Mouse (Mus musculus) liver, embryonic 15.5 days (tissue): ENCODE data around the gene Dnah11. TPM values are rescaled to one million over a fixed set of nuclear protein-coding genes. Genes with fewer than 3 reads are reported as not detected.

Experiments
- ATAC-seq: fragments of 200-750 bp; cut with Nextera tagmentation; 2 replicates; pipeline ENCODE4 v1.8.0; 2017; ENCODE audit warnings: moderate number of reproducible peaks, mild to moderate bottlenecking, moderate library complexity; ENCODE audit not compliant: insufficient read depth
- H3K27ac ChIP-seq: fragments of 300-500 bp; sonication (generic); replicated peaks from 2 replicates; pipeline ENCODE4 v1.5.1; 2015; ENCODE audit warnings: mild to moderate bottlenecking, inconsistent platforms
- H3K27me3 ChIP-seq: fragments of 300-500 bp; sonication (generic); 2 replicates; pipeline ENCODE4 v1.6.1; 2015; ENCODE audit warnings: mild to moderate bottlenecking, inconsistent platforms
- H3K36me3 ChIP-seq: fragments of 300-500 bp; sonication (generic); replicated peaks from 2 replicates; pipeline ENCODE4 v1.6.1; 2015; ENCODE audit warnings: moderate library complexity, mild to moderate bottlenecking, inconsistent platforms
- H3K4me1 ChIP-seq: fragments of 300-500 bp; sonication (generic); replicated peaks from 2 replicates; pipeline ENCODE4 v1.6.1; 2015; ENCODE audit warnings: inconsistent platforms
- H3K4me2 ChIP-seq: fragments of 300-500 bp; sonication (generic); 2 replicates; pipeline ENCODE4 v1.6.1; 2015; ENCODE audit warnings: moderate library complexity, mild to moderate bottlenecking, inconsistent platforms
- H3K4me3 ChIP-seq: fragments of 300-500 bp; sonication (generic); replicated peaks from 2 replicates; pipeline ENCODE4 v1.5.1; 2015; ENCODE audit warnings: mild to moderate bottlenecking, inconsistent platforms
- H3K9ac ChIP-seq: fragments of 300-500 bp; sonication (generic); 2 replicates; pipeline ENCODE4 v1.6.1; 2015; ENCODE audit warnings: moderate library complexity, mild to moderate bottlenecking, inconsistent platforms
- H3K9me3 ChIP-seq: fragments of 300-500 bp; sonication (generic); replicated peaks from 2 replicates; pipeline ENCODE4 v1.6.1; 2016; ENCODE audit warnings: inconsistent platforms
- WGBS: fragments of 180-500 bp; shearing (Covaris S2); methylation state at CpG from one replicate; pipeline ENCODE4 v1.1.7; 2015; ENCODE audit warnings: mixed read lengths; ENCODE audit not compliant: insufficient replicate concordance; 5-methylcytosine and 5-hydroxymethylcytosine counted together
- polyA plus RNA-seq: library from polyadenylated mRNA; unstranded; fragments of >200 nt; fragmentation: Nextera tagmentation; extraction: Ambion mirVana; gene quantifications from 2 replicates; pipeline ENCODE4 v1.2.1, GENCODE M21; 2015

The Dnah11 gene
- polyA plus RNA-seq, 1 experiment from 2014 or later = 0.03 TPM

DNA sequence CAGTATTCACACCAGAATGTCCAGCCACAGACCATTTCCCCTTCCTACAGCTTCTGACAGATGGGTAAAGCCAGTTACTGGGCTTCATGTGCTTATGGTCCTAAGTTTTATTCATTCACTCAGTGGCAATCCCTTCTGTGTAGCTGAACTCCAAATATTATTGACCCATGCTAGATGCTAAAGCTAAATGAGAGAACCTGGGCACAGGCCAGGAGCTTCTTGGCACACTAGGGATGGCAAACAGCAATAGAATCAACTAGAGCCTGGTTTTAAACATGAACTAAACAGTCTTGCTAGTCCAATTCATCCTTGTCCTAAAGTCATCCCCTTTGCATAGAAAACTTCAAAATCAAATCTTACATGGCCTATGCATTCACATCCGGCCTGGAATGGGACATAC is 113.6 kb downstream of the Dnah11 start:
- Histone ChIP-seq H3K4me1 (no peaks in the 10 kb centered on the region), H3K4me3 (no peak overlapping the region), H3K4me2 (no peak overlapping the region), H3K27me3 (no peaks in the 10 kb centered on the region), H3K9me3 (no peaks in the 10 kb centered on the region), H3K9ac (no peak overlapping the region), H3K36me3 (no peaks in the 10 kb centered on the region), H3K27ac (no peak overlapping the region)
- no peak for ATAC-seq
- WGBS = 40% methylated on average over 1 of the region's 1 CpGs

DNA sequence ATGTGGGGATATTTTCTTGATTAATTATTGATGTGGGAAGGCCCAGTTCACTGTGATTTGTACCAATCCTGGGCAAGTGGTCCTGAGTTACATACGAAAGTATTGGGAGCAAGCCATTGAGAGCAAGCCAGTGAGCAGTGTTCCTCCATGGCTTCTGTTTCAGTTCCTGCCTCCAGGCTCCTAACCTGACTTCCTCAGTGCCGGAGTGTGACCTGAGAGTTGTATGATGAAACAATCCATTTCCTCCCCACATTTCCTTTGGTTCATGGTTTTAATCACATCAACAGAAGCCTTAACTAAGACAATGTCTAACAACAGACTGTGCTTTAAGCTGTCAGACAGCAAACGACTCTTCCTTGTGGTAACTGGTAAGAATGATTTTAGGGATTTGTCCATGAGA is 114.0 kb downstream of the Dnah11 start:
- 58% methylated on average over 3 of the region's 3 CpGs for WGBS
- no peak overlapping the region for H3K4me3 ChIP-seq
- H3K27me3 ChIP-seq = no peaks in the 10 kb centered on the region
- H3K9ac ChIP-seq = no peak overlapping the region
- no peaks in the 10 kb centered on the region for H3K4me1 ChIP-seq
- no peak for ATAC-seq
- no peaks in the 10 kb centered on the region for H3K9me3 ChIP-seq
- no peaks in the 10 kb centered on the region for H3K36me3 ChIP-seq
- H3K4me2 ChIP-seq = no peak overlapping the region
- no peak overlapping the region for H3K27ac ChIP-seq

DNA sequence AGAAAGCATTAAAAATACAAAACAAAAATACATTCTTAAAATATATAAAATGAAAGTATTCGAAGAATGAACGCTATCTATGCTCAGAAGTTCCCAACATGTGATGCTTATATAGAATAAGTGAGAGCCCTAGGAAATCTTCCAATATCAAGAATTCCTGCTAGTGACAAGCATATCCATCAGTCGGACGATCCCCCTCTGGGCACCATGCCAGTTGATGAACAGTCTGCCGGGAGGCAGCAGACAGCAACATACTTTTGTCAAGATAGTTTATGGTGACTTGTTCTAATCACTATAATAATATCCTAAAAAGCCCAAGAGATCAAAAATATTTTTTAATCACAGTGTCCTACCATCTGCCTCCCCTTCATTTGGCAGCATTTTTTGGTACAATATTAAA is 114.7 kb downstream of the Dnah11 start:
- no peaks in the 10 kb centered on the region for H3K27me3 ChIP-seq
- no peaks in the 10 kb centered on the region for H3K36me3 ChIP-seq
- WGBS = 68% methylated on average over 5 of the region's 5 CpGs
- no peak overlapping the region for H3K9ac ChIP-seq
- H3K9me3 ChIP-seq = no peaks in the 10 kb centered on the region
- no peak for ATAC-seq
- no peak overlapping the region for H3K27ac ChIP-seq
- no peak overlapping the region for H3K4me3 ChIP-seq
- no peaks in the 10 kb centered on the region for H3K4me1 ChIP-seq
- H3K4me2 ChIP-seq = no peak overlapping the region

DNA sequence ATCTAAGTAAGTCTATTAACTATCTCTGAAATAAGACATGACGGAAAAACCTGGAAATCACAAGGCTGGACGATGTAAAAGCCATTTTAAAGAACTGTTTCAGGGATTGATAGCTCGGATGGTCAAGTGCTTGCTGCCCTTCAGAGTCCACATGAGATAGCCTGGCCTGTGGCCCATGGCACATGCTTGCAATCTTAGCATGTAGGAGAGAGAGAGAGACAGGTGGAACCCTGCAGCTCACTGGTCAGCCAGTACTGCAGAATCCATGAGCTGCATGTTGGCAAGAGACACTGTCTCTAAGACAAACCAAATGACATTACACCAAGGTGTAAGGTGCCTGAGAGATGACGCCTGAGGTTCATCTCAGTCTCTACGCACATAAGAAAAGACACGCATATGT is 118.4 kb downstream of the Dnah11 start:
- Histone ChIP-seq H3K9me3 (no peaks in the 10 kb centered on the region), H3K27me3 (no peaks in the 10 kb centered on the region), H3K36me3 (no peaks in the 10 kb centered on the region), H3K9ac (no peak overlapping the region), H3K4me3 (no peak overlapping the region), H3K4me1 (no peaks in the 10 kb centered on the region), H3K4me2 (no peak overlapping the region), H3K27ac (no peak overlapping the region)
- no peak for ATAC-seq
- WGBS = 63% methylated on average over 6 of the region's 6 CpGs

DNA sequence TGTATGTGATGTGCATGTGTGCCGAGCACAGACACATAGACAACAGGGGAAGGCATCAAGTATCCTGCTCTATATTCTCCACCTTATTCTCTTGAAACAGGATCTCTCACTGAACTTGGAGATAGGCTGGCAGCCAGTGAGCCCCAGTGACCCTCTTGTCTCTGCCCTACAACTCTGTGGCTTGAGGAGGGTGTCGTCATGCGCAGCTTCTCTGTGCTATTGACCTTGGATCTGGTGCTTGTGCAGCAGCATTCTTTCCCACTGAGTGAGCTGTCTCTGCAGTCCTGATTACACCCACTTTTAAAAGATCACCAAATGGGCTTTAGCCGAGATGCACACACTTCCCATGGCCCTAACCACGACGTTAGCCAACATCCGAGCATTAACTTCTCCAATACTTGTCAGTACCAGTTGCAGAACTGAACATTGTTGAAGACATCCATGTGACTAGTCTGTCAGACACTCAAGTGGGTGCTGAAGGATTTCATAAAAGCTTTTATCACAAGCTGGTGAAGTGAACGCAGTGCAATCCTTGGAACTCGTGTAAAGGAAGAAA is 120.3 kb downstream of the Dnah11 start:
- H3K9ac ChIP-seq = no peak overlapping the region
- no peaks in the 10 kb centered on the region for H3K36me3 ChIP-seq
- no peak for ATAC-seq
- no peaks in the 10 kb centered on the region for H3K9me3 ChIP-seq
- WGBS = 44% methylated on average over 9 of the region's 9 CpGs
- H3K4me3 ChIP-seq = no peak overlapping the region
- H3K27me3 ChIP-seq = no peaks in the 10 kb centered on the region
- no peak overlapping the region for H3K4me2 ChIP-seq
- H3K27ac ChIP-seq = no peak overlapping the region
- no peaks in the 10 kb centered on the region for H3K4me1 ChIP-seq

DNA sequence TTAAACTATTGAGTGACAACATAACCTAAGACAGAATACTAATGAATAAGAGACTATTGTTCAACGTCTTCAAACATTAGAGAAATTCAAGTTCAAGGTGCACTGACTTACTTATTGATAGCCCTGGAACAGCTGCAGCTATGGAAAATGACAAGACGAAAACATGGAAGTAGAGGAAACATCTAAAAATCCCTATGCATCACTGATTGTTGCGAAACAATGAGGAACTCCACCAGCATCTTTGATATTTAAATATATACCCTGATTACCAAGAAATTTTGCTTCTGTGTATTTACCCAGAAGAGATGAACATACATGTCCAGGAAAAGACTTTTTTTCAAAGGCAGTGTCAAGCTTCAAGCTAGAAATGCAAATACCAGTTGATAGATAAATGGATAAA is 122.0 kb downstream of the Dnah11 start:
- H3K4me3 ChIP-seq = no peak overlapping the region
- no peak overlapping the region for H3K27ac ChIP-seq
- H3K4me2 ChIP-seq = no peak overlapping the region
- H3K9me3 ChIP-seq = no peaks in the 10 kb centered on the region
- H3K4me1 ChIP-seq = no peaks in the 10 kb centered on the region
- H3K9ac ChIP-seq = no peak overlapping the region
- 53% methylated on average over 3 of the region's 3 CpGs for WGBS
- no peak for ATAC-seq
- no peaks in the 10 kb centered on the region for H3K36me3 ChIP-seq
- no peaks in the 10 kb centered on the region for H3K27me3 ChIP-seq

DNA sequence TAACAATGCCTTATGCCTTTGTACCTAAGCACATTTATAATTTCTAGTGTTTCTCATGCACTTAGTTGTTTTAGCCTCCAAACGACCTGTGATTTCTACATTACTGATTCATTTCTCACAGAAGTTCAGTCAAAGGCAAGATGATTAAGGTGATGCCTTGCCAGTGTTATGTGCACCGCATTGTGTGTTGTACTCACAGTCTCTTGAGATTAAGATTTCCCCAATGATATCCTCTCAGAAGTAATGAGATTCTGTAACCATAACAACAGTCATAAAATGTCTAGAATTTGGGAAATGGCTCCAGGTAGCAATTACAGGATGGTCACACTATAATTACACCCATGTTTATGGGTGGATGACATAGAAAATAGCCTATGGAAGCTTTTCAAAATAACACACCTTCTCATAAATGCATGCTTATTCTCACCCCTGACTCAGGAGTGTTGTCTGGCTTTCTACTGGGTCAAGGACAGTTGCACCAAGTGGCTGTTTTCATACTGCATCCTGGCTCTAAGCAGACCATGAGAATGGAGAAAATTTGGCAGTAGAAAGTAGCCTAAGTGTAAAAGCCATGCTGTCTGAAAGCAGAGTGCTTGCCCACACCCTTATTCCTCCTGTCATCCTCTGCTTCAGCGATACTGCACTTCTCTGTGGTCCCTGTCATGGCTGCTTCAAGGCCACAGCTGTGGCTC is 126.5 kb downstream of the Dnah11 start:
- Histone ChIP-seq H3K9ac (no peak overlapping the region), H3K4me3 (no peak overlapping the region), H3K36me3 (no peaks in the 10 kb centered on the region), H3K9me3 (no peaks in the 10 kb centered on the region), H3K4me2 (no peak overlapping the region), H3K27me3 (no peaks in the 10 kb centered on the region), H3K4me1 (no peaks in the 10 kb centered on the region), H3K27ac (no peak overlapping the region)
- ATAC-seq = no peak
- WGBS = 53% methylated on average over 3 of the region's 3 CpGs

DNA sequence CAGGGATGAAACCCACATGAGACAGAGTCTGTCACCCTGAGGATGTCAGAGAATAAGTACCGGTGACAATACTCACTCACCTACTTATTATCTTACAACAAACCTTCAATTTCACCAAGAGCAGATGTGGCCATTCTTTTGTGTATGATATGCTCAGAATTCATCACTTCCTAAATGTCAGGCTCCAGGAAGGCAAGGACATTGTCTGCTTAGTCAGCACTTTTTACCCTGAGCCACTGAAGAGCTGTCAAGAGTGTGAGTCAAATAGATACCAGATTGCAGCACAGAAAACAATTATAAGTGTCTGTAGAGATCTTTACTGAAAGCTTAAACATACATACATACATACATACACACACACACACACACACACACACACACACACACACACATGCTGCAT is 127.2 kb downstream of the Dnah11 start:
- no peaks in the 10 kb centered on the region for H3K36me3 ChIP-seq
- H3K4me3 ChIP-seq = no peak overlapping the region
- no peaks in the 10 kb centered on the region for H3K27me3 ChIP-seq
- H3K9me3 ChIP-seq = no peaks in the 10 kb centered on the region
- H3K9ac ChIP-seq = no peak overlapping the region
- no peak overlapping the region for H3K4me2 ChIP-seq
- no peak overlapping the region for H3K27ac ChIP-seq
- ATAC-seq = no peak
- WGBS = 68% methylated on average over 1 of the region's 1 CpGs
- no peaks in the 10 kb centered on the region for H3K4me1 ChIP-seq

DNA sequence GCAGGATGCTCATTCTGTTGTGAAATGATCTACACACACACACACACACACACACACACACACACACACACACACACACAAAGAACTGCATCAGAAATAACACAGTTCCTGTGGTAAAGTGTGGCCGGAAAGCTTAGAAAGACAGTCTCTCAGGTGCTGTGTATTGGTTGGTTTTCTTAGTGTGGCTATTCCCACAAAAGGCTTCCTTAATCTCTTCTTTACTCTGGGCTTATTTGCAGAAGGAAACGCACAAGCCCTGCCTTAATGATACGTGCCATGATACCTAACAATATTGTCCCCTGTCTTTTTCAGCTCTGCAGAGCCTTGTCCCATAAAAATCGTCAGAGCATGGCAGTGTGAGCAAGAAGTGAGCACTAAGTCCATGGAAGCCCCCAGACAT is 130.1 kb downstream of the Dnah11 start:
- H3K36me3 ChIP-seq = no peaks in the 10 kb centered on the region
- ATAC-seq = no peak
- no peak overlapping the region for H3K4me3 ChIP-seq
- 27% methylated on average over 4 of the region's 4 CpGs for WGBS
- no peak overlapping the region for H3K4me2 ChIP-seq
- no peaks in the 10 kb centered on the region for H3K9me3 ChIP-seq
- H3K27ac ChIP-seq = no peak overlapping the region
- no peaks in the 10 kb centered on the region for H3K4me1 ChIP-seq
- no peak overlapping the region for H3K9ac ChIP-seq
- H3K27me3 ChIP-seq = no peaks in the 10 kb centered on the region

DNA sequence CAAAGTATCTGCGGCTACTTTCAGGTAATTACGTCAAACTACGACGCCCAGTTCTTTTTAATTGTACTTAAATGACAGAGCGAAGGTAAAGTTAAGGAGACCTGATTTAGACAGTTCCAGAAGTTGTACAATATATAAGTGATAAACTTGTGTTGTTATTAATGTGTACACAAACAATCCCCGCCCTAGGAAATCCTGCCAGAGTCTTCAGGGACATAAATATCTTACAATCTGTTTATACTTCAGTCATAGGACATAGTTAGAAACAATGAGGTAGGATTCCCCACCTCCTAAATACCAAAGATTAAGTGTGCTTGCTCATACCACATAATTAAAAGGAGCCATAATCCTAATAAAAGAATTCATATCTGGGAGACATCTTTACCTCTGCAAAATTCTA is 136.5 kb downstream of the Dnah11 start:
- 75% methylated on average over 6 of the region's 6 CpGs for WGBS
- no peak overlapping the region for H3K4me2 ChIP-seq
- H3K36me3 ChIP-seq = no peaks in the 10 kb centered on the region
- H3K4me3 ChIP-seq = no peak overlapping the region
- no peaks in the 10 kb centered on the region for H3K27me3 ChIP-seq
- H3K9me3 ChIP-seq = no peaks in the 10 kb centered on the region
- H3K27ac ChIP-seq = no peak overlapping the region
- H3K4me1 ChIP-seq = no peaks in the 10 kb centered on the region
- H3K9ac ChIP-seq = no peak overlapping the region
- no peak for ATAC-seq

DNA sequence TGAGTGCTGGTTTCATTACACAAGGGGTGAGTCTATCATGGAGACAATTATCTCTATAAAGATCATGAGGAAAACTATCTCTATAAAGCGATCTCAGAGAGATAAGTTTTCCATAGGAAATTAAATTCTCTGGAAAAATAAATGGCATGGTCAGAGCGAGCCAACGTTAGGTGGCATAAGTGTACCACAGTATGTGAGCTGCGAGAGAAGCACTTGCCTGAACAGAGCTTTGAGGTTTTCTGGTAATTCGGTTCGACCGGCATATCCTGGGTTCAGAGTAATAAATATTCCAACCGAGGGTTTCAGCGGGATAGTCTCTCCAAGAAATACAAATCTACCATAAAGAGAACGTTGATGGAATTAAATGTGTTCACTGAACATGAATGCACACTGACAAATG is 142.0 kb downstream of the Dnah11 start:
- no peaks in the 10 kb centered on the region for H3K4me1 ChIP-seq
- WGBS = 67% methylated on average over 10 of the region's 10 CpGs
- H3K36me3 ChIP-seq = no peaks in the 10 kb centered on the region
- no peak for ATAC-seq
- H3K27ac ChIP-seq = no peak overlapping the region
- no peaks in the 10 kb centered on the region for H3K27me3 ChIP-seq
- no peaks in the 10 kb centered on the region for H3K9me3 ChIP-seq
- H3K9ac ChIP-seq = no peak overlapping the region
- H3K4me2 ChIP-seq = no peak overlapping the region
- no peak overlapping the region for H3K4me3 ChIP-seq

DNA sequence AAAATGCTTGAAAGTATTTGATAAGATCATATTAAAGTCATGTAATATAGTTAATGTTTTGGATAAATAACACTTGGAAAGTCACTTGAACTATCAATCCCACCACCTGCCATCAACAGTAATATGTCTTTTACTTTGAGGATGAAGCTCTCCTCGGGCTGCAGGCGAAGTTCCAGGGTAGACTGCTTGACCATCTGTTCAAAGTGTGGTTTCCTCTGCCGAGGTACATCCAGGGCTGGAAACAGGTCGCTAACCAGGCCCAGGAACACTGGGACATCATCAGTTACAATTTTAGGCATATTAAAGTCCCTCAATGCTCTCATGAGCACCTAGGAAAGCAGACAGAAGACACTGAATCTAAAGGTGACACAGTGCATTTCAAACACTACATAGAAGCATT is 153.5 kb downstream of the Dnah11 start:
- Histone ChIP-seq H3K4me3 (no peak overlapping the region), H3K27me3 (no peaks in the 10 kb centered on the region), H3K27ac (no peak overlapping the region), H3K9me3 (no peaks in the 10 kb centered on the region), H3K4me2 (no peak overlapping the region), H3K4me1 (no peaks in the 10 kb centered on the region), H3K9ac (no peak overlapping the region), H3K36me3 (no peaks in the 10 kb centered on the region)
- ATAC-seq = no peak
- 55% methylated on average over 4 of the region's 4 CpGs for WGBS
